Mouse (Mus musculus): ENCODE results near the gene Aplp2. TPM values are rescaled to one million over a fixed set of nuclear protein-coding genes. Genes with fewer than 3 reads are reported as not detected.

The Aplp2 gene
- 627 and 648 TPM in 2 replicates for total RNA-seq (2021)
- long read RNA-seq, experiment 1, transcript Aplp2-201 (17 exons, 3,634 nt) = major isoform, 328 of 613 reads
- long read RNA-seq, experiment 1, transcript Aplp2-202 (17 exons, 3,504 nt) = minor isoform, 7 of 613 reads
- long read RNA-seq, experiment 1, transcript Aplp2-207 (4 exons, 1,877 nt) = minor isoform, 5 of 613 reads
- long read RNA-seq, experiment 1, transcript Aplp2-209 (16 exons, 3,462 nt) = minor isoform, 166 of 613 reads
- long read RNA-seq, experiment 1, partial matches to known transcripts = 40 of 613 reads
- long read RNA-seq, experiment 1, other reads (novel, unspliced or antisense) = 67 of 613 reads
- long read RNA-seq, experiment 2, transcript Aplp2-209 (16 exons, 3,462 nt) = minor isoform, 81 of 430 reads
- long read RNA-seq, experiment 2, transcript Aplp2-207 (4 exons, 1,877 nt) = minor isoform, 8 of 430 reads
- long read RNA-seq, experiment 2, transcript Aplp2-201 (17 exons, 3,634 nt) = major isoform, 246 of 430 reads
- long read RNA-seq, experiment 2, partial matches to known transcripts = 26 of 430 reads
- long read RNA-seq, experiment 2, other reads (novel, unspliced or antisense) = 66 of 430 reads

GRCm38 (mm10) chr9:31211690-31212499 lies at the start of gene Aplp2:
TSS of gene Aplp2 (minus strand) at chr9:31211815.
- peak; percentile 99 for DNase-seq

GRCm38 (mm10) chr9:31260219-31260618 lies 48.6 kb upstream of the Aplp2 start:
- DNase-seq = no peak

- no peak for DNase-seq
These were observed 46.6 kb upstream of the Aplp2 start for GRCm38 (mm10) chr9:31258237-31258636.

- DNase-seq = no peak
These were observed 44.3 kb upstream of the Aplp2 start for GRCm38 (mm10) chr9:31255953-31256352.

GRCm38 (mm10) chr9:31254697-31255004 lies 43.0 kb upstream of the Aplp2 start:
- no peak for DNase-seq

GRCm38 (mm10) chr9:31253866-31254696 lies 42.5 kb upstream of the Aplp2 start:
- DNase-seq = peak; percentile 30

GRCm38 (mm10) chr9:31253311-31253734 lies 41.7 kb upstream of the Aplp2 start:
- DNase-seq = peak; percentile 53

GRCm38 (mm10) chr9:31252182-31252799 lies 40.7 kb upstream of the Aplp2 start:
- peak; percentile 77 for DNase-seq

- no peak for DNase-seq
These were observed 36.0 kb upstream of the Aplp2 start for GRCm38 (mm10) chr9:31247447-31248220.

- DNase-seq = no peak
These were observed 34.8 kb upstream of the Aplp2 start for GRCm38 (mm10) chr9:31246421-31246820.

- no peak for DNase-seq
These were observed 33.4 kb upstream of the Aplp2 start for GRCm38 (mm10) chr9:31245006-31245405.

GRCm38 (mm10) chr9:31243939-31244333 lies 32.3 kb upstream of the Aplp2 start:
- DNase-seq = no peak

GRCm38 (mm10) chr9:31243306-31243938 lies 31.8 kb upstream of the Aplp2 start:
- DNase-seq = peak; percentile 51

- DNase-seq = peak; percentile 56
These were observed 29.6 kb upstream of the Aplp2 start for GRCm38 (mm10) chr9:31241208-31241699.

- DNase-seq = no peak
These were observed 29.1 kb upstream of the Aplp2 start for GRCm38 (mm10) chr9:31240522-31241207.

GRCm38 (mm10) chr9:31239551-31239950 lies 27.9 kb upstream of the Aplp2 start:
- no peak for DNase-seq

- no peak for DNase-seq
These were observed 26.9 kb upstream of the Aplp2 start for GRCm38 (mm10) chr9:31238526-31238925.

- no peak for DNase-seq
These were observed 24.5 kb upstream of the Aplp2 start for GRCm38 (mm10) chr9:31236079-31236478.

GRCm38 (mm10) chr9:31235489-31235888 lies 23.9 kb upstream of the Aplp2 start:
- DNase-seq = no peak

- DNase-seq = no peak
These were observed 23.4 kb upstream of the Aplp2 start for GRCm38 (mm10) chr9:31235030-31235429.
